Mouse (Mus musculus) liver, embryonic 14.5 days (tissue): Measurements from ENCODE around the gene Gng7.

Experiments used
- CTCF ChIP-seq: IDR thresholded peaks from 2 replicates; pipeline ENCODE4 v1.5.1; 2016; ENCODE audit warnings: antibody characterized with exemption, low read depth, control low read depth
- EP300 ChIP-seq: IDR thresholded peaks from 2 replicates; pipeline ENCODE4 v1.6.1; 2016; ENCODE audit warnings: antibody characterized with exemption, low read depth

DNA sequence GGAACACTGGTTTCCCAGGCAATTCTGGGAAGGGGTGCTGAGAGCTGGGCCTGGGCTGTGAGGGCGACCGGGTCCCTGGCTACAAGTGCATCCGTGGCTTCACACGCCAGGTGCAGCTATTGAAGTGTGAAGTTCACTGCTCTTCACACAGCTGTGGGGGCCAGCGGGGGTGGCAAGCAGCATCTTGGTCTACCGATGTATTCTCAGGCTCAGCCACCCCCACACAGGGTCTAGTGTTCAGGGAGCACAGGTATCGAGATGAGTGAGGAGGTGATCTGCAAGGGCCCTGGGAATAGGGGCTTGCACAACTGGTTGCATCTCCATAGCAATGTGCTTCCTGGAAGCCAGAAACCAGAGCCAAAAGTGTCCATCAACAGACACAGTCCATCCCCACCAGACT is 24.3 kb downstream of the Gng7 start:
- TF ChIP-seq CTCF (no peak), EP300 (no peak)
